Mouse (Mus musculus) brain, embryonic 14.5 days (tissue): ENCODE data around the gene Aagab. TPM values are rescaled to one million over a fixed set of nuclear protein-coding genes. Genes with fewer than 3 reads are reported as not detected.

ENCODE experiments used
- DNase-seq: peaks from one replicate; pipeline ENCODE4 v3.0.0-alpha.2; 2011; ENCODE audit warnings: low read depth
- CTCF ChIP-seq: fragments of 200-500 bp; IDR thresholded peaks from 2 replicates; pipeline ENCODE4 v1.5.1; 2012; ENCODE audit warnings: inconsistent platforms, mild to moderate bottlenecking, moderate library complexity, borderline replicate concordance; ENCODE audit not compliant: insufficient read depth, insufficient read length; ENCODE audit errors: extremely low read depth
- POLR2A ChIP-seq: fragments of 200-500 bp; IDR thresholded peaks from 2 replicates; pipeline ENCODE4 v1.6.1; 2012; ENCODE audit warnings: mild to moderate bottlenecking, inconsistent platforms, borderline replicate concordance; ENCODE audit not compliant: poor library complexity, insufficient read depth, insufficient read length, severe bottlenecking; ENCODE audit errors: extremely low read depth
- polyA plus RNA-seq: library from polyadenylated mRNA; depleted of rRNA; stranded (reverse); fragments of >200 nt; gene quantifications from 2 replicates; pipeline ENCODE4 v1.2.3, GENCODE M21; 2012

Gene Aagab
- polyA plus RNA-seq, 1 experiment = 27.9 TPM

DNA sequence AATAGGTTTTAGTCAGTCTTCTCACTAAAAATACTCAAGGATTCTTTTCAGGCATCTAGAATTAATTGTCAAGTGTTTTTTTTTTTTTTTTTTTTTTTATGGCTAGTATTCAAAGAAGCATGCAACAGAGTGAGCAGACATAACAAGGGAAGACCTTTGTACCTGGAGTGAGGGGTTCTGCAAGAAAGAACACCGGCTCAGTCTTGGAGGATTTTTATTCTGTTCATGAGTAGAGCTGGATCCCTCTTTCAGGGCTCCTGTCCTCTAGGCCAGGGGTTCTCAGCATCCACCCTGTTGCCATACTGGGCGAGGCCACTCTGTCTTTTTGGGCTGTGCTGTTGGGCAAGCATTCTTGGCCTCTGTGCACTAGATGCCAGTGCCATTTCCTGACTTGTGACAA, 7.3 kb downstream of the Aagab start:
- DNase-seq = no peak
- TF ChIP-seq POLR2A = no peak
- no peak for TF ChIP-seq CTCF

DNA sequence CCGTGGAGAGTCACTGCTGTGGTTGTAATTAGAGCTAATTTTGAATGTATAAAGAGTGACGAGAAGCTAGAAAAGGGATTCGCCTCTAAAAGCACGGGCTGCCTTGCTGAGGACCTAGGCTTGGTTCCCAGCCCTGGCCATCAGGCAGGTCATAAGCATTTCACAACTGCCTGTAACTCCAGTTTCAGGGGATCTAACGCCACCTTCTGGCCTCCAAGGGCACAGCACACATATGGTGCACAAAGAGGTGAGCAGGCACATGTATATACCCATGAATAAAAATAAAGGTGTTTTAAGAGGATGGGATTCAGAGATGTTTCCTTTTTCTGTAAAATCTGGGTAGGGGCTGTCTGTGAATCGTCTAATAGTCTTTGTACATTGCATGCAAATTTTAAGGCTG, 7.8 kb downstream of the Aagab start:
- TF ChIP-seq CTCF (0 out of 2 replicates have a peak, but pooled peaks have one; percentile 9), POLR2A (no peak)

DNA sequence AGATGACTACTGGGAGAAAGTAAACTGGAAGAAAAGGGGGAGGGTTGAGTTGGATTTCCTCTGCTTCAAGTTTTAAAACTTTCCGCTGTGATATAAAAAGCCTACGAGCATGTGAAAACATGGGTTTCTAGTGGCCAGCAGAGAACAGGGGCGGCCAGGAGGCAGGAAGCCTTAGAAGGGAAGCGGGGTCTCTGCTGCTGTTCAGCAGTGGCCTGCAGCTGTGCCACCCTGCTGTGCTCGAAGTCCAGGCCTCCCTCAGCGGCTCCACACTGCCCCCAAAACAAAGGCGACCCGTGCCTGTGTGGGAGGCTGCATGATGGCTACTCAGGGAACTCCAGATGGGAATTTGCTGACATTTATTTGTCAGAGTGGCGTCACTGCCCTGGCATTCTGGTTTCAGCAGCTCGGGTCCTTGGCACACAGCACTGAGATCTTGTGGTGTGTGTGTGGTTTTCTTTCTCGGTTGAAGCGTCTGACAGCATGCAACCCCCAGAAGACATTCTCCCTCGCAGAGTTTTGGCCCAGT, 8.4 kb downstream of the Aagab start:
- TF ChIP-seq POLR2A (no peak), CTCF (no peak)
- DNase-seq = peak; percentile 62

More for the DNA sequence above, 7.8 kb downstream of the Aagab start:
- no peak for DNase-seq

DNA sequence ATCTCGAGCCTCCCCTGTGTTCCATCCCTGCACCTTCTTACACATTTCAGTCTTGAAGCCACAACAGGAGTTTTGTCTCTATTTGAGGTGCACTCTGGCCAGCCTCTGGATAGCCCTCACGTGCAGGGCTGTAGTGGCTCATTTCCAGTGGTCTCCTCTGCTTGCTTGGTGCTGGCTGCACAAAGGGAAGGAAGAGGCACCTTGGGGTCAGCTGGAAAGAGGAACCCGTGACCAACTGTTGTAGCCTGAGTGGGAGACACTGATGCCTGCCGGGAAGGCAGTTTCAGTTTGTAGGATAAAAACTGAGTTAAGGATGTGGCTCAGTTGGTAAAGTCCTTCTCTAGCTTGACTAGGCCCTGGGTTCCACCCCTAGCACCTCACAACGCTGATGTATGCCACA, 9.5 kb downstream of the Aagab start:
- no peak for DNase-seq
- TF ChIP-seq CTCF = no peak
- TF ChIP-seq POLR2A = no peak

DNA sequence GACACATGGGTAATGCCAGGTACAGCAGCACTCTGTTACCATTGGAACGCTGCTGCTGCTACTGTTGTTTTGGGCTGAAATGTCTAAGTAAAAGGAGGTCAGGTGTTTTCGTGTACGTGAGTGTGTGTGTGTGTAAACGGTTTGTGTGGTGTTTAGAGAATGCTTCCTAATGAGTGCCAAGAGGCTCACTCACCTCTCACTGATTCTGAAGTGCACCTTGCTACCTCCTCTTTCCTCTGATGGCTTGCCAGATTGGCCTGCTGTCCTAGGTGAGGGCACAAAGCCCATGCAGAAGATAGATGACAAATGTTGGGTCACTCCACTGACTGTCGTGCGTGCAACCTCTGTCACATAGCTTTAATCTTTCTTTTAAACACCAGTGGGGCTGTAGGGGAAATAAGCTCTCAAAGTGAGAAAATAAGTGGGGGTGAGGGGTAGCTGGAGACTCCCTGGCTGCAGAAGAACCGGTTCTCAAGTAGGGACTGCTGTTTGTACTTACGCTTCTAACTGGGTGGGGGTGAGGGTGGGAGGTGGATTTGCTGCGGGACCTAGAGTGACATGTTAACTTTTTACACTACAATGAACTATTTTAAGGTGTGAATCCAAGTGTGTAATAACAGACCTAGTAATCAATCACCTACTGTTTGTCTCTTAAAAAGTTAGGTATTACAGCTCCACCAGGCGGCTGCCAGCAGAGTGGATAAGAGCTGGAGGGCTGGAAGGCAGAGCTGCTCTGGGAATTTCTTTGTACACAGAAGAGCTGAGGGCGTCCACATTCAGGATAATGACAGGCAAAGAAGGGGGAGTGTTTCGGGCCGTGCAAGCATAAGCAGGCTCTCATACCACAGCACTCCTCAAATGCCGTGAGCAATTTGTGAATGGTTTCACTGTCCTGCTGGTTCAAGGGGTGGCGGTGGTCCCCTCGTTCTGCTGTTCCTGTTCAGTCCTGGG, 10.4 kb downstream of the Aagab start:
- peak; percentile 85 for DNase-seq
- TF ChIP-seq POLR2A (no peak), CTCF (peak; percentile 56; the same call in 1 of the 2 replicates)

DNA sequence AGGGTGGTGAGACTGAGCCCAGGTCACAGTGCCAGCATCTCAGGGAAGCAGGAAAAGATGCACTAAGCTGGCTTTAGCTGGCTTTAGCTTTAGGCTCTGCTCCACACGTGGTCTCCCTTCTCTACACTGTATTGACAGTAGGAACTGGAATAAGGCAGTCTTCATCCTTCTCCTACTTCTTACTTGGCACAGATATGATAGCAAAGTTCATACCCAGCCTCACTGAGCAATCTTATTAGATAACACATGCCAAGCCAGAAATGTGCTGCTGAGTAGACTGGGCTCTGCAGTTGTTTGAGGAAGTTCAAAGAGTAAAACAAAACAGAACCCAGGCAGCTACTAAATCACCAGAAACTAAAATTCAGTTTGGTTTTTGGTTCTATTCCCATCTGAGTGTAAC, 11.1 kb downstream of the Aagab start:
- TF ChIP-seq POLR2A (no peak), CTCF (no peak)
- DNase-seq = no peak

DNA sequence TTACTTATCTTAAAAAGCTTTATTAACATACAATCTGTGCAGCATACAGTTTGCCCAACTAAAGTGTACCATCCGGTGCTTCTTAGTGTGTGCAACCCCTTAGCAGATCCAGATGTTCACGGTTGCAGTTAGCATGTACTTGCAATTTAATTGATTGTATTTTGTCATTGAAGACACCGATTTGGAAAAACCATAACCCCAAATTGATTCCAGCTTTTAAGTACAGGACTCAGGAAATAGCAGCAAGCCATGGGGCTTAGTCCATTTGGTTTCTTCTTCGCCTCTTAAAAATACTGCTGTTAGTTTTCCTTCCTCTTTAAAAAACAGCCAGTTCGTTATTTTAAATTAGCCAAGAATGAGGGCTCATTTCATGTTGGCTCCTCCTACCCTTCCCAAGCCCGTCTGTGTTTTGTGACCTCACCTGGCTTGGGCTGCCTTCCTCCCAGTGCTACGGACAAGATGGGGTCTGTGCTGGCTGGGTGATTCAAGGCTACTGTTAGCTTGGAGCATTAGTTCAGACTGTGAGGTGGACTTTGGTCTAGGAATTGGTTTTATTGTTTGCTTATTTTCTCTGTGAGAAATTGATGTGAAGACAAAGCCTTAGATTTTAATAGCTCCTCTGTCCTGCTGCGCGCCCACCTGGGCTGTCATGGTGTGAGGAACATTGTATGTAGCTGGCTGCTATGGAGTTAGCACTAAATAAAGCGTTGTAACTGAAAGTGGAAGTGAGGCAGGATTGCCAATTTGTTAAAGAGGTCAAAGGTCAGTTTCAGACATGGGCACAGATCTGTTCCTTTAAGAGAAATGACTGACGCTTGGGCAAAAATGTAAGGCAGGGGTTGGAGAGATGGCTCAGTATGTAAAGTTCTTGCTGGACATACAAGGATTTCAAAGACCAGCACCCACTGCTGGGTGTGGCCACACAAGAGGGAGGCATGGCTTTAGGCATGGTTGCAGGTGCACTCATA, 11.8 kb downstream of the Aagab start:
- TF ChIP-seq CTCF (no peak), POLR2A (no peak)
- no peak for DNase-seq

DNA sequence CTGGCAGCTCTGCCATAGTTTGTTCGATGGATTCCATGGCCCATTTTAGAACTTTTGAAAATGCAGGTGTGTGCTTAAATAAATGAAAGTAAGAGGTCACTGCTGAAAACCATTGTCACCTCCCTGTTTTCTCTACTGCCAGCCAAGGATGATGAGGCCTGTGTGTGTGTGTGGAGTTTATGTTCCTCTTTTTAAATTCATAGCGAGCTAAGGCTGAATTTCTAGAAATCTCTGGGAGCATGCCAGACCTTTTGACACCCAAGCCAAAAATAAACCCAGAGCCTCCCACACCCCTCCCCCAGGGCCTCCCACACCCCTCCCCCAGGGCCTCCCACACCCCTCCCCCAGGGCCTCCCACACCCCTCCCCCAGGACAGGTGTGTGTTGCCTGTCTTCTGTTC, 15.5 kb downstream of the Aagab start:
- TF ChIP-seq POLR2A = no peak
- no peak for TF ChIP-seq CTCF

DNA sequence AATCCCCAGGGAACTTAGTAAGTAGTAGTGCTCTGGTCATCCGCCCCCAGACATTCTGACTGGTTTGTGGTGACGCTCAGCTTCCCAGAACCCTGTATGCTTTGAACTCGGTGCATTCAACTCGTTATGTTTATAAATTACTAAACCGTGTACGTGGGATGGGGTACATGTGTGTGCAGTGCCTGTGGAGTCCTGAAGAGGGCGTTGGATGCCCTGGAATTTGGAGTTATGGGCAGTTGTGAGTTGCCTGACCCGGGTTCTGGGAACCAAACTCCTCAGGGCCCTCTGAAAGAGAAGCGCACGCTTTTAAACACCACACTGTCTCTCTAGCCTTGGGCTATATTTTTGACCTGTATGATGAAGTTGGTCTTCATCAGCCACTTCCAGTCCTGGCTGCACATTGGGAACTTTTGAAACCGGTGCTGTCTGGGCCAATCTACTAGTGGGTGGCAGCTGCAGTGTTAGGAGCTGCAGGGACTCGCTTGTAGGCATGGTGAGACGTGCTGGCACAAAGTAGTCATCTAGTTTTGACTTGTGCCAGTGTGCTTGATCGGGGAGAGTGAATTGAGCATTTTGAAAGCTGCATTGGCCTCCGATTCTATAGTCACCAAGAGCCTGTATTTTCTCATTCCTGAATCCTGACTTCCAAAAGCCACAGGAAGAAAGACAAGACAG, 21.6 kb downstream of the Aagab start:
- DNase-seq = no peak
- TF ChIP-seq POLR2A (no peak), CTCF (no peak)

More for the DNA sequence above, 15.5 kb downstream of the Aagab start:
- DNase-seq = no peak

DNA sequence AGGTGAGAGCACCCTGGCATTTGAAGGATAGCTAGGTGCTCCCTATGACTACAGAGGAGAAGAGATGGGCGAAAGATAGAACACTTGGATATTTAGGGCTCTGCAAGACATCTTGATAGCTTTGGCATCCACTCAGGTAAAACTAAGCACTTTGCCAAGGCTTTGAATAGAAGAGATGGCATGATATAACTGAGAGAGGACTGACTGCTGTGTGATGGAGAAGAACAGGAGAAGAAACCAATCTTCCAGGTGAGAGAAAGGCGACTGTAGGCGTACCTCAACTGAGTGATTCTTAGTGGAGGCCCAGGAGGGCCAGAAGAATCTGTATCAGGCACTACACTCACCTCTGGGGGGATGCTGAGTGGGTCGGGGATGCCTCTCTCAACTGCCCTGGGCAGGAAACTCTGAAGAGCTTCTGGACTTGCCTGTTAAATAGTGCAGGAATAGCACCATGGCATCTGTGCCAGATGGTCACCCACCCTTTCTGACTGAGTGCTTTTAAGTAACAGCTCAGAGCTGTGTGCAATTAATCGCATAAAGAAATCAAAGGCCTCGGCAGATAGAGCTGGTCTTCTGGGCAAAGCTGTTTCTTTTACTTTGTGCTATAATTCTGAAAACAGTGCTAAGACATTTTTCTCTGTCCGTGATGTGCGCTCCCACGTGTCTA, 22.8 kb downstream of the Aagab start:
- peak; percentile 50 for DNase-seq
- TF ChIP-seq CTCF (no peak), POLR2A (no peak)
